Mouse (Mus musculus) ovary, postnatal 10 days (tissue): ENCODE results near the gene Tlr9.

Source experiments
- DNase-seq: peaks from one replicate; pipeline ENCODE4 v3.0.0; 2022; ENCODE audit warnings: low spot score

The Tlr9 gene

GRCm38 (mm10) chr9:106203990-106204851, 18.2 kb upstream of the Tlr9 start:
- DNase-seq = no peak

DNA sequence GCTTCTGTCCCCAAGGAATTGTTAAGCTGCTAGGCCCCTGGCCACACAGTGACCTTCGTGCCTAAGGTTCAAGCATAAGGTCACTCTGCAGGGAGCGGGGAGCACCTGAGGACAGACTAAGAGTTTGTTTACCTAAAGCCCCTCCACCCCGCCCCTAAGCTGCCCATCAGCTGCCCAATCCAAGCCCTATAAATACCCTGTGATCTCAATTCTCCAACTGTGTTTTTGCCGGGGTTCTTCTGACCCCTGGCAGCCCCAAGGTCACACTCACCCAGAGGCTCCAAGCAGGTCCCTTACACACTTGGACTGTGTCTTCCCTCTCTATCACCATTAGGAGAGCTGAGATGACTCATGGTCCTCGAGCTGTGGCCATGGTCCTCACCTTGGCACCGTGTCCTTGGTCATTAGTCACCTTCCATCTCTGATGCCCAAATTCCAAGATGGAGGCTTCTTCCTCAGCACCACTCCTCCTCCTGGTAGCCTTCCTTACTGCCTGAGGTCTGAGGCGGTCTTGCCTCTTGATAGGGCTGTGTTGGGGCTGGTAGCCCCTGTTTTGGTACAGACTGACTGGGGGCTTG, 16.6 kb upstream of the Tlr9 start:
- no peak for DNase-seq

DNA sequence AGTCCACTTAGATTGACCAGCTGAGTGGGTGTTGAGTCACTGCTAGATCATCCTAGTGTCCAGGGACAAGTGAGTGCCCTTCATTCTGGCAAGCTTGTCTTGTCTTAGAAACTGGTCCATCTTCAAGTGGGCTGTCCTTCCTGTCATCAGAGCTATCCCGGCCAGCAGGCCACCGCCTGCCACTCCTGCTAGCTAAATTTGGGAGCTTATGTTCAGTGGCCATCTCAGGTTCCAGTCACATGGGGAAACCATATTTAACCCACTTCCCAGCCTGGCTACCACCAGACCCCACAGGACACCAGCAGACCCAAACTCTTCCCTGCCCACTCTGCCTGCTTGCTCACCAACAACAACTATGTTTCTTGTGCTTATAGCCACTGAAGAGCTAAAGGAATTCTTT, 15.9 kb upstream of the Tlr9 start:
- no peak for DNase-seq

DNA sequence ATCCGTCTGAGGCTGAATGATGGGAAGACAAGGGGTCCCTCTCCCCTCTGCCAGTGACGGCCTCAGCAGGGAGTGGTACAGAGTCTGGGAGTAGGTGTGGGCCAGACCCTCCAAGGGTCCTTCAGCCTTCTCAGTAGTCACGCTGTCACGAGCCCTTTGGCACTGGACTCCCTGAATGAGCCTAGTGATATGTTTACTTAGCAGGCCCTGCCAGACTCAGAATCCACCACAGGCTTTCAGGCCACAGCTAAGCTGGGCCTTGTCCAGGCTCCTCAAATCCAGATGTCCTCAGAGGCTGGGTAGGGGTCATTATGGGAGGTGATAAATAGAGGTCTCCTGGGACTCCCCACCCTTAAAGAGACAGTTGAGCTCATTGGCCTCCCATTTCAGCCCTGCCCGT, 14.2 kb upstream of the Tlr9 start:
- no peak for DNase-seq

- no peak for DNase-seq
Measured at GRCm38 (mm10) chr9:106209954-106210353, 12.4 kb upstream of the Tlr9 start.

DNA sequence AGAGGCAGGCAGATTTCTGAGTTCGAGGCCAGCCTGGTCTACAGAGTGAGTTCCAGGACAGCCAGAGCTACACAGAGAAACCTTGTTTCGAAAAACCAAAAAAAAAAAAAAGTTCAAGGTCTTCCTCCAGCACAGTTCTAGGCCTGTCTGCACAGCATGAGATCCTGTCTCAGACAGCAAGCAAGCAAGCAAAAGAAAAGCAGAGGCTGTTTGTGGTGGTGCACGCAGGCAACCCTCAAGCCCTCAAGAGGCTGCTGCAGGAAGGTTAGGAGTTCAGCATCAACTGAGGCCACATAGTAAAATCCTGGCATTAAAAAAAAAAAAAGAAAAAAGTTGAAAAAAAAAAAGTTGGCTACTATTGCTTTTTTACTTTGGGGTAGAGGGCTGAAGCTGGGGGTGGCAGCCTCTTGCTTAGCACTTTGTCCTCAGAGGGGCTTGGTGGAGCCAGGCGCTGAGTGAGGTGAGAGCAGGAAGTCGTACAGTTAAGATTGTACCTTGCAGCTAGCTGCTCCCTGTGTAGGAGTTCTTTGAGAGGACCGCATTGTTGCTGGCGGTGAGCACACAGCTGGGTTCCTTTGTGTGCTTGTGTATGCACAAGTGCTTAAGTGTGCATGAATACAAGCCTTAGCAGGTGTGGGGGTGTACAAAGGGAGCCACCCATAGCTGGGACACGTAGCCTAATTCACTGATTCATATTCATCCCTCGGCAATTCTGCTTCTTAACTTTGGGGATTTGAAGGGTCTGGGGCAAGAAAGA, 11.4 kb upstream of the Tlr9 start:
- DNase-seq = no peak

DNA sequence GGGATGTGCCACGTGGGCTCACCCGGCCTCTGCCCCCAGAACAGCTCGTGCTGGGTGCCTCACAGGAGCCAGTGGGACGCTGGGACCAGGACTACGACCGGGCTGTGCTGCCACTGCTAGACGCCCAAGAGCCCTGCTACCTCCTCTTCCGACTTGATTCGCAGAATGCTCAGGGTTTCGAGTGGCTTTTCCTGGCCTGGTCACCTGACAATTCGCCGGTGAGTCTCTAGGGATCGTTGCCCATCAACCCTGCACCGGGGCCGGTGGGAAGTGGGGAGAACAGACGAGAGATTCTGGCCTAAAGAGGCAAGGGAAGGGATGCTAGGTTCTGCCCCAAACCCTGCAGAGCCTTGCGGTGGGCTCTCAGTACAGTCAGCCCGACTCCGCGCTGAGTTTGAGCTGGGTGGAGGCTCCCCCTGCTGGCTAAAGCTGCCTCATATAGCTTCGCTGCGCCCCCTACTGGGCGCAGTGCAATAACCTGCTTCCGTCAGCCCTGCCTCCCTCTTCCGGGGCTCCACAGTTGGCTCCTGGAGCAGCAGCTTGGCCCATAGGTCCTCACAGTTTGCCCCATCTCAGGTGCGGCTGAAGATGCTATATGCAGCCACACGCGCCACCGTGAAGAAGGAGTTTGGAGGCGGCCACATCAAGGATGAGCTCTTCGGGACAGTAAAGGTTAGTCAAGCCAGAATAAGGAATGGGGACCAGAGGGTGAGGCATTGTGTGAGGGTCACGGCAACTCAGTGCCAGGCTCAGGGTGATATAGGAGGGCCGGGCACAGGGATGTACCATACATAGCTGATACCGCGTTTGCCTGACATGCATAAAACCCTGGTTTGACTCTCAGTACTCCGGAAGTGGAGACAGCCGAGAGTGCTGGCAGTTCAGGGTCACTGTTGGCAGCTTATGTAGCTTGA, 10.5 kb upstream of the Tlr9 start:
- DNase-seq = peak; percentile 63

- no peak for DNase-seq
Measured at GRCm38 (mm10) chr9:106212594-106212981, 9.8 kb upstream of the Tlr9 start.

GRCm38 (mm10) chr9:106215341-106216125, 6.9 kb upstream of the Tlr9 start:
- no peak for DNase-seq

DNA sequence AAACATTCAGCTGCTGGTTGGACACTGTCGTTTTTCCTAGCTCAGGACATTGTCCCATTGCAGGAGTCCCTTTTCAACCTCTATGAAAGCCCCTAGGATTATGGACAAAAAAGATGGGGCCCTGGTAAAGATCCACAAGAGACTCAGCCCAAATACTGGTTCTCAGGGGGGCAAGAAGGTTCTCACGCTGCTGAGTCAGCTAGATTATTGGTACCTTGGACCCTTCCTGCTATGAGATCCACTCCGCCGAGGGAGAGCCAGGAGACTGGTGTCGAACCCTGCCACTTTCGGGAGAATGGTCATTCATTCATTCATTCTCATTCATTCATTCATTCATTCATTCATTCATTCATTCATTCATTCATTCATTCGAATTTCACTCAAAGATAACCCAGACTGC, 5.4 kb upstream of the Tlr9 start:
- no peak for DNase-seq

DNA sequence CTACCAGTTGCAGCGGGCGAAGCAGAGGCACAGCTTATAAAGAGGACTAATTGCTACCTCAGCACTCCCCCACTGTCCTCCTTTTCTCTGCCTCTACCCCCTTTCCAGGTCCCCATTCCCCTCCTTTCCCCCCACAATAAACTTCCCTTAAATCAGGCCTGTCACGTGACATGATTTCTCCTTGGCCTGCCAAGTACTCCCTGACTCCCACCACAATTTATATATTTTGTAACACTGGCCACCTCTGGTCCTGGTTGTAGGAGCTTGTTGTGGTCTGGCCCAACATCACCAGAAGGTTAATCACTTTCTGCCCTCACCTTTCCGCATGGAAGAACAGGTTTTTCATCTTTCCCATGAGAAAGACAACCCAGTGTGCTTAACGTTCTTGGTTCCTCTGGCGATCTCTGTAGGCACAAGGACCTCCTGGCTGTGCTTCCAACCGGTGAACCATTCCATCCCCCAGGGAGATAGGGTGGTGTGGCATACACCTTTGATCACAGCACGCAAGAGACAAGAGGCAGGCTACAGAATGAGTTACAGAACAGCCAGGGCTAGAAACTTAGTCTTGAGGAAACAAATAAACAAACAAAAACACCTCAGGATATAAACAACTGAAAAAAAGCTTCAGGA, 1.4 kb upstream of the Tlr9 start:
- no peak for DNase-seq

DNA sequence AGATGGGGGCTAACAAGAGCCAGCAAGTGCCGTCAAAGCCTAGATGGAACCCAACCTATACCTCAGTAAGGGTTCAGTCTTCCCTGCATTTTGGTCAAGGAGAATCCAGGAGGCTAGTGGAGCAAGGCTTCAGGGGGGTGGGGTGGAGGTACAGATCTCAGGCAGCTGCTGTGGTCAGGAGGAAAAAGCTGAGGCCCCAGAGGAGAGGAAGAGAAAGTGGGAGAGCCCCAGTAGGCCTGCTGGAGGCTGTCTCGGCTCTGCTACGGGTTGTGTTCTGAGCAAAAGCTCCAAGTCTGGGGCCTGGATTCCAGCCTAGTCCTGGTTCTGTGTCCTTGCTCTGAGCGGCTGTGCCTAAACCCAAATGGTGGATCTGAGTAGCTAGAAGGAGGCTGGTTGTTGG, 596 bp downstream of the Tlr9 start:
- no peak for DNase-seq

DNA sequence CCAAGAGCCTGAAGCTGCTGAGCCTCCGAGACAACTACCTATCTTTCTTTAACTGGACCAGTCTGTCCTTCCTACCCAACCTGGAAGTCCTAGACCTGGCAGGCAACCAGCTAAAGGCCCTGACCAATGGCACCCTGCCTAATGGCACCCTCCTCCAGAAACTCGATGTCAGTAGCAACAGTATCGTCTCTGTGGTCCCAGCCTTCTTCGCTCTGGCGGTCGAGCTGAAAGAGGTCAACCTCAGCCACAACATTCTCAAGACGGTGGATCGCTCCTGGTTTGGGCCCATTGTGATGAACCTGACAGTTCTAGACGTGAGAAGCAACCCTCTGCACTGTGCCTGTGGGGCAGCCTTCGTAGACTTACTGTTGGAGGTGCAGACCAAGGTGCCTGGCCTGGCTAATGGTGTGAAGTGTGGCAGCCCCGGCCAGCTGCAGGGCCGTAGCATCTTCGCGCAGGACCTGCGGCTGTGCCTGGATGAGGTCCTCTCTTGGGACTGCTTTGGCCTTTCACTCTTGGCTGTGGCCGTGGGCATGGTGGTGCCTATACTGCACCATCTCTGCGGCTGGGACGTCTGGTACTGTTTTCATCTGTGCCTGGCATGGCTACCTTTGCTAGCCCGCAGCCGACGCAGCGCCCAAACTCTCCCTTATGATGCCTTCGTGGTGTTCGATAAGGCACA, 3.2 kb downstream of the Tlr9 start:
- no peak for DNase-seq

GRCm38 (mm10) chr9:106226151-106226682, 3.8 kb downstream of the Tlr9 start:
- no peak for DNase-seq

GRCm38 (mm10) chr9:106227790-106228429, 5.5 kb downstream of the Tlr9 start:
- DNase-seq = no peak

DNA sequence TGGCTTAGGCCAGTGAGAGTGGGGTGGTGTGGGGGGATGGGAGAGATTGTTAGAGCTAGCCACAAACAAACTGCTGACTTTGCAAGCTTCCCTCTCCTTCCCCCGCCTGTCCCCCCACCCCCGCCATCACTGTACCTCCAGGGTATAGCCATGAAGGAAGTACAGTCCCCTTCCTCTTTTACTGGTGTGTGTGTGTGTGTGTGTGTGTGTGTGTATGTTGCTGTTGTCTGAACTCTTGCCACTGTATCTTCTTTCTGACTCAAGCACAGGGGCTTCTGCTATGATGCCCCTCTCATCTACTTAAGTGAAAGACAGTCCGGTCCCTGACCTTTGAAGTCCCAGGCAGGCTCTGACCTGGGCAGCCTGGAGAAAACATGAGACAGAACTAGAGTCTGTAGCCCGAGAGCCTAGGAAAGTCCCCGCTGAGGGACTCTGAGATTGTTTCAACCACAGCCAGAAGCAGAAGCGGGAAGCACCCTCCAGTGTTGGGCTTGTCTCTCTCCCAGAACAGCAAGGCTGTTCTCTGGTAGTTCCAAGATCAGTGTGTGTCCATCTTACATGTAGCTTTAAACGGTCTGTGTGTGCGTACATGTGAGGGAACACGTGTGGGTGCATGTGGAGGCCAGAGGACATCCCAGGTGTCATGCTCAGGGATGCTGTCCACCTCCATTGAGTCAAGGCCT, 7.8 kb downstream of the Tlr9 start:
- no peak for DNase-seq

- DNase-seq = no peak
Measured at GRCm38 (mm10) chr9:106230734-106231106, 8.3 kb downstream of the Tlr9 start.

- no peak for DNase-seq
Measured at GRCm38 (mm10) chr9:106231220-106231619, 8.8 kb downstream of the Tlr9 start.

- DNase-seq = no peak
Measured at GRCm38 (mm10) chr9:106231816-106232215, 9.4 kb downstream of the Tlr9 start.
